Mouse (Mus musculus) MEL-GATA-1-ER (cell line): ENCODE measurements at regions not wholly inside any gene's neighbourhood (a gene's known extent, or its start where the extent isn't known, plus 50 kb on each side); places are given as distances from the start of the nearest gene placed in this dataset.

ENCODE experiments used
- DNase-seq: peaks from one replicate; pipeline ENCODE4 v3.0.0-alpha.2; 2012; ENCODE audit warnings: low read depth; ENCODE audit errors: extremely low read depth

DNA sequence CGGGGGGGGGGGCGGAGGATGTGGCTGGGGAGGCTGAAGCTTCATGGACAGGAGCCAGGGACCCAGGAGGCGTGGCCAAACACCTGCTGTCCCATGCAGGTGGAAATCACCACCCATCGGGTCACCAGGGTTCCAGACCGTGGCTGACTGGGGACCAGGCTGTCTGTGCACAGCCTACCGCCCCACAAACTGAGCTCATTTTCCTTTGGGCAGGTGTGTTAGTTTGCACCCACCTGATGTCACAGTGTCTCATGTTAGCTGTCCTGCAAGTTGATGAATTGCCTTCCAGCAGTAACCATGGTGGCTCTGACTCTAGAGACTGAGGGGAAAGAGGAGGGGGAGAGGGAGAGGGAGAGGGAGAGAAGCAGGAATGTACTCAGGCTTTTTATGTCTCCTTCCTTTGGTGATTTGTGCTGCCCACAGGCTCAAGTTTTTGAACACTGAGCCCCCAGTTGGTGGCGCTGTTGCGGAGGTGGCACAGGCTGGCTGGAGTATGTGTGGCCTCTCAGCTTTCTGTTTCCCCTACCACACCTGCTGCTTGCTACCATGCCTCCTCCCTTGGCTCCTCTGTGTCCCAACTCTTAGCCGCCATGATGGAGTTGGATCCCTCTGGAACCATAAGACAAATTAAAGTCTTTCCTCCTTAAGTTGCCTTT is 107.8 kb upstream of the Man2a1 start:
- peak; percentile 46 for DNase-seq

DNA sequence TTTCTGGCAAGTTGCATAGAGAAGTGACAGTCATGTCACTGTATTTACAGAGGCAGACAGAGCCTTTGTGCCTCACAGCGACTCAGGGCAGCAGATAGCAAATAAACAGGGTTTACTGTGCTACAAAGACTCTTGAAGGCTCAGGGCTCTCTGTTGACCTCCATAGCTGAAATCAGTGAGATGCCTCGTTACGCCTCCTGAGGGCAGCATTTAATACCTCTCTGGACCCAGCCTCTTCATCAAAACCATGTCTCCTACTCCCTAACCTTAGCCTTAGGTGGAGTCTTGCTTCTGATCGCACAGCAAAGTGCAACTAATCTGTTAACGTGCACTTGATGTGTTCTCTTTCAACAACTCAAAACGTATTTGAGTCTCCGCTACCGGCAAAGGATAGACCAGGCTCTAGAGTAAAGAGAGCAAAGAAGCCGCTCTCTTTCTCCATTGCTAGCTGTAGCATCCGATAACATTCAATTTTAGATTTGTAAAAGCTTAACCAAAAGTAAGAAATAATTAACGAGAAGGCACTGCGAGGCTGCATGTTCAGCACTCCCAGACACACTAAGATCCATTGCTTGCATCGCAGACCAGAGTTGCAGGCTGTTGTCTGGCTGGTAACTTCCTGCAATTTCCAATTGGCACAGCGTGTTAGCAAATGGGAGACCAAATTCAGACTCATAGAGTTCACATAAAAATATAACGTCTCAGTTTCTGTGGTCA is 101.1 kb upstream of the Man2a1 start:
- no peak for DNase-seq

DNA sequence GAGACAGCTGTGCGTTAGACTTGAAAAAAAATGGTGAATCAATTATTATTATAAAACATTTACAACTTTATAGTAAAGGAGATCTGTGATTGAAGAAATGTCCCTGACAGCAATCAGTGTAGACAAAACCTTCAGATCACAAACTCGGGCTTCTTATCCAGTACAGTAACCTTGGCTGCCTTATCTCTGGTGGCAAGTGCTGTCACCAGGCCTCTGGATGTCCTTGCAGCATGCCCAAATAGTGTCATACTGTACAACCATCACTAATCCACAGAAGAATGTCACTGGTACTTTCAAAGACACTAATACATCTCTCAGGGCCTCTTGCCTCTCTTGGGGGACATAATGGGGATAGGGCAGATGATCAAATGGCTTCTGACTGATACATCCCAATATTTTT is 98.2 kb upstream of the Man2a1 start:
- DNase-seq, result no peak

DNA sequence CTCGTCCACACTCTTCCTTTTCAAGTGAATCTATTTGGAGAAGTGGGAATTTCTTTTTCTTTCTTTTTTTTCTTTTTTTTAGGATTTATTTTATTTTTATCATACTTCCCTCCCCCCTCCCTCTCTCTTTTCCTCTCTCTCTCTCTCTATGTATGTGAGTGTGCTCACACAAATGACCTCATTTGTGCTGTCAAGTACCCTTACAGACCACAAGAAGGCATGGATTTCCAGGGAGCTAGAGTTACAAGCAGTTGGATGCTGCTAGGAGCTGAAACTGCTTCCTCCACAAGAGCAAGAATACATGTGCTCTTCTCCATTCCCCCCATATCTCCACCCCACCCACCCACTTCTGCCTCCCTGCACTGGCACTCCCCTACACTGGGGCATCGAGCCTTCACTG is 94.6 kb upstream of the Man2a1 start:
- DNase-seq, result no peak

DNA sequence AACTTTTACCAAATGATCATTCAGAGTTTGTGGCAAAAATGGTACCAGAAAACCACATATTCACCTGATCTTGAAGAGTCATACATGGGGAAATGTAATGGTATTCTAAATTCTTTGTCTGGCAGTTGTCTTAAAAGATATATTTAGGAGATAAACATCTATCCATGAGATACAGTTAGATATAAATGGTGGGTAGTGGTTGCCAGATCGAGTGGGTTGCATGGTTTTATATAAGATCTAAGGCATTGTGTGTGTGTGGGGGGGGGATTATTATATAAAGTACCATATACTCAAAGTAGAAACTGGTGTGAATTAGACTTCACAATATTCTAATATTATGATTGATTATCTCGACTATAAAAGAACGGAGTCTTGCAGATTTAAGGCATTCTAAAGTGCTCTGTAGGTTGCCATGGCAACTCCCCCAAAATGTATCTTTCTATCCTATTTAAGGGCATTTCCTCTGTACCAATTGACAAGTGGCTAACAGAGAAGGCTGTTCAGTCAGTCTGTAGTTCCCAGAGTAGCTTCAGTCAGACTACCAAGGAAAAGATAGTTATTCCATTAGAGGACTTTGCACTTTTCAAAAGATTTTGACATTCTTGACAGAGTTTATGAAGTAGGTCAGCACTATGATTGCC is 89.3 kb upstream of the Man2a1 start:
- no peak for DNase-seq

DNA sequence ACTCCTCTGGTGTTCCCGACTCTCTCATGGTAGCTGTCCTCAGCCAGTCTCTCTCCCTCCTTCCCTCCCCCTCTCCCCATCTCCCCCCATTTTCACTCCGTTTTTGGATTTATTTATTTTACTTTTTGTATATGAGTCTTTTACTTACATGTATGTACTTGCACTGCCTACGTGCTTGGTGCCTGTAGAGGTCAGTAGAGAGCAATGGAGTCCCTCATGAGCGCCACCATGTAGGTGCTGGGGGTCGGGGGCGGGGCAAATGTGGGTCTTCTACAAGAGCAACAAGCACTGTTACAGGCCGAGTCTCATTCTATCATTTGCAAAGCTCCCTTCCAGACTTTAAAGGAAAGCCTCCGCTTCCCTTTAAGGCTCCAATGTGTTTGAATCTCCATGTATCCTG is 78.3 kb upstream of the Man2a1 start:
- DNase-seq, result no peak

DNA sequence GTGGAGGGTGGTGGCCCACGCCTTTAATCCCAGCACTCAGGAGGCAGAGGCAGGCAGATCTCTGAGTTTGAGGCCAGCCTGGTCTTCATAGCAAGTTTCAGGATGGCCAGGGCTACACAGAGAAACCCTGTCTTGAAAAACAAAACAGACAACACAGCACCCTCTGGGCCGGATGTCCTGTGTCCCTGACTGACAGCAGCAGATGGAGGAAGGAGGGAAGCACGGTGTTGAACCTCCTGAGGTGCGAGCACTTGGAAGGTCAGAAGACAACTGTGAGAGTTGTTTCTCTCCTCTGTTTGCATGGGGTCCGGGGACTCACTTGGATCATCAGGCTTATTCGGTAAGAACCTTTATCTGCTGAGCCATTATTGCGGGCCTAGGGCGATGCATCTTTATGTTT is 76.6 kb upstream of the Man2a1 start:
- no peak for DNase-seq

DNA sequence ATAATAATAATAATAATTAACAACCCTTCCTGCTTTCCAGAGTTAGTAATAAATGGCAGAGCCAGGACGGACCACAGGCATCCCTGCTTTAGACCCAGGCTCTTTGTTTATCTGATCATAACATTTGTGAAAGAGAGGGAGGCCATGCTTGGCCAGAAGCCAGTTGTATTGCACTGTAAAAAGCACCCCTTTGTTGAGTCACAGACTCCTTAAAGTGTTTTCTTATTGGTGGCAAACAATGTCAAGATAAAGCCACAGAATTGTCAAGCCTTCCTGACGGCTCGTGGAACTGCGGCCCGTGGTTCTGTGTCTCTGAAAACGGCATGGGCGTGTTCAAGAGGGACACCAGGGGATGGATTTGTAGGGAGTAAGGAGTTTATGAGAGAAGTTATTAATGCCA is 72.7 kb upstream of the Man2a1 start:
- DNase-seq, result peak; percentile 26

DNA sequence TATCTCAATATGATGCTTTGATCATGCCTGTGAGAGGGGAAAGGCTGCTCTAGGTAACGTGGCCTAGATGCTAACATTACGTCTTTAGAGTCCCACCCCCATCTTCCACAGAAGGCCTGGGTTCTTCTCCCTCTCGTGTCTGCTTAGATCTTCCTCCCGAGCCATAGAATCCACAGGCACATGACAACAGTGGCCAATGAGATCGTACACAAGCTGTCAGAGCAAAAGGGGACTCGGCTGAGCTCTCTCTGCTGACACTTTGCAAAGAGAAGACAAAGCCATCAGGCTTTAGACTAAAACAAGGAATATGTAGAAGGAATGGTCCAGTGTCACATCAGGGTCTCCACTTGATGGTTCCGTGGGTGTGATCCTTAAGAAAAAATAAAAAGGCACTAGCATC is 72.1 kb upstream of the Man2a1 start:
- no peak for DNase-seq

DNA sequence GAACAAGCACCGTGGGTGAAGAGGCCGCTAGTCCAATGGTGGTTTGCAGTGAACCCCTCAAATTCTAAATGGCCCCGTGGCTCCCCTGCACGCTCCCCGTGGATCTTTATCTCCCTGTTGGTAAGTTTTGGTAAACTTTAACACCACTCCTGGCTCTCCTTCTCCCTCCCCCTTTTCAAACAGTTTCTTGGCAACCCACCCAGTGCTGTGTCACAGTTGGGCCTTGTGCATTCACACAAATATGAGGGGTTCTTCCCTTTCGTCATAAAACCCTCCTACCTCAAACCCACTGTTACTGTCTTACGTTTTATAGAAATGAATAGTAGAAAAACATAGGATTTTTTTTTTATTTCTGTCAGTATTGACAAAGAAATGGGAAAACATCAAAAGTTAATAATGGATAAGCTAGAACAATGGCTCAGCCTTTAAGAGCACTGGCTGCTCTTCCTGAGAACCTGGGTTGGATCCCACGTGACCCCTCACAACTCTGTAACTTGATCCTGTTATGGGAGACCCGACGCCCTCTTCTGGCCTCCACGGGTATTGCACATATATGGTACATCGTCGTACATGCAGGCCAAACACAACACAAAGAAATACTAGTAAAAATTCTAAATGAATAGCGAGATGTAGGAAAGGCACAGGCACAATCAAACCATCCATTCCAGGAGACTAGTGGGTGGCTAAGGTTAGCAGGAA is 71.1 kb upstream of the Man2a1 start:
- peak; percentile 29 for DNase-seq

DNA sequence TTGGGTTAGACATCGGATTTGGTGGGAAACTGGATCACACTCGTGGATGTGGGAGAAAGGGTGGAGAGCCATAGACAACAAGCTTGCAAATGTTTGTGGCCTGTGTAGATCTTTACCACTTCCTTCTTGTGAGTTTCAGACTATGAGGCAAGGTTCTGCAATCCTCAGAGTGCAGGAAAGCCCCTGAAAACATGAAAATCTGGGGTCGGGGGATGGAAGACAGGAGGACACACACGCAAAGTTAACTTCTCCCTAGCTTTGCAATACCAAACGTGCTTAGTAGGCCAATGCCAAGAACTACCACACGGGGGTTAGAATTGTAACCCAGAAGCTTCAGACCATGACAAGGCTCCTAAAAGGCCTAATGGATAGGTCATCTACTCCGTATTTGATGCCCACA is 69.4 kb upstream of the Man2a1 start:
- DNase-seq, result no peak

DNA sequence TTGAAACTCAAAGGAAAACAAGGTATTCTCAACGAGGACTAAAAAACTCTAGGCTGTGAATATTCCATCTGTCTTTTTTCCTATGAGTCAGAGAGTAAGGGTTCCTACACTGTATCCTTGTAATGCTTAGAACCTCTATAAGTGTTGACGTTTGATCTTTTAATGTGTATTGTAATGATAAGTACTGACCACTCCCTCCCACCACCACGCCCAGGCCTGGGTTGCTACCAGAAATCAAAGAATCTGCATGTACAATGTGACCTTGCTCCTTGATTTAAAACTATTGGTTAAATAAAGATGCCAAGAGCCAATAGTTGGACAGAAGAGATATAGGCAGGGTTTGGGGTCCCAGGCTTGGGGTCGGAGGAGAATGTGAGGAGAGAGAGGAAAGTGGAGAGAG is 66.2 kb upstream of the Man2a1 start:
- DNase-seq, result no peak

DNA sequence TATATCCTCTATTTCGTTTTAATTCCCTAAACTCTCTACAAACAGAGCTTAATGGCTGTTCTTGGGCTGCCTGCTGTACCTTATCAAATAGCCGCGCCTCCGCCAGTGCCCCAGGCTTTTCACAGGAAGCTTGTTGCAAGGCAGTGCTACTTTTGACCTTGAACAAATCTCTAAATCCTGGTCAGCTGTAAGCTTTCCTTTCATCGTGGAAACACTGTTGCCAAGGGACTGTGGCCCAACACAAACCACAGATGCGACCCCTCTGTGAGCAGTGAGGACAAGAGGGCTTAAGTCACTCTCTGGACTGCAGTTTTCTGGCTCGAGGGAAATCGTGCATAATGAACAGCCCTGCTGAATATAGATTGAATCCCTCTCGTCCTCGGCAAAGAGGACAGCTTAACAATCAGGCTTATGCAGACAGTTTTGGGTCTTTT is 62.0 kb upstream of the Man2a1 start:
- DNase-seq, result no peak

DNA sequence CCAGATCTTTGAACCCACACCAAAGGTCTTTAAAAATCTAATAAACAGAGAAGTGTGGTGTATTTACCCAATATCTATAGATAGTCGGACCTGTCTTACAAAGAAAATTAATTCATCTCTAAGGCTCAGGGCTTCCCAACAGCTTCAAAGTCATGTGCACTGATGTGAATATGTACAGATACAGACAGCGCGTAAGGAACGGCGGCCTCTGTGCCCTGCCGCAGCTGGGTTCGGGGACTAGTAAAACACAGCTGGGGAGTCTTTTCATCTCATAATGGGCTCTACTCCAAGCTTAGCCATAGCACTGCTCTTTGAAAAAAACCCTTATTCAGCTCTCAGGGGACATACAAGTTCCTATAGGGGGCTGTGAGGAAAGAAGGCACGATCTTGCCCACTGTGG is 60.1 kb upstream of the Man2a1 start:
- DNase-seq, result no peak

DNA sequence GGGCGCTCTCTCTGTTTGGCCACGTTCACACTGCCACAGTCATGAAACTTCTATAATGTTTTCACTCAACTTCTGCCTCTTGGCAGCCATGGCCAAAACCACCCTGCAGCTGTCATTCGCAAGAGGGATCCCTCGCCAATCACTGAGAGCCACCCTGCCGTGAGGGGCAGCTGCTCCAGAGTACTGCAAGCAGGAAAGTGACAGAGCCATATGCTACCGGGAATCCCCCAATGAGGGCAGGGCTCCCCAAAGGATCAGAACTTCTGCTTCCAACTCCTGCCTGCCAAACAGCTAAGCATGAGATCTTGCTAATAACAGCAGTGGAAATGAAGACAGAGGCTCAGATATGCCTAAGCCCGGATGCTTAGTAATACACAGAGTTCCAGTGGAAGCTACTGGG is 52.0 kb upstream of the Man2a1 start:
- no peak for DNase-seq

DNA sequence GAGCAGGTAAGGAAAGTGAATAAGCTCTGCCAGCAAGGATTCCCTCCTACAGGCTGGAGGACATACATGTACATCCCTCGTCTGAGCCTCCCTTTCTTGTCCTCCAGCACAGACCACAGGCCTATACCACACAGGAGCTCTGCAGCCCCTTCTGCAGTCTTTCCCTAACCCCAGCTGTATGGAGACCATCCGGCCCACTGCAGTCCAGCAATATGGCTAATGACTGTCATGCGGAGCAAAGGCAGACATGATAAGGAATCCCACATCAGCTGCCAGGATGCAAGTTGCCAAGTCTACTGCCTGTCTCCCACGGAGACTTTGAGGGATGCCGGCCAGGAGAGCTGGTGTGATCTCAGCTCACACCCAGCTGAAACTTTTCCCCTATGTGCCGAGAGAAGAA is 50.5 kb upstream of the Man2a1 start:
- DNase-seq, result no peak
